Mouse (Mus musculus) G1E (cell line): Measurements from ENCODE around the gene D6Ertd527e. TPM values are rescaled to one million over a fixed set of nuclear protein-coding genes. Genes with fewer than 3 reads are reported as not detected.

Experiments
- ATAC-seq: 2 replicates; pipeline ENCODE4 v1.8.0; 2016; ENCODE audit warnings: mild to moderate bottlenecking; ENCODE audit not compliant: insufficient number of reproducible peaks, poor library complexity, low FRiP score, severe bottlenecking; ENCODE audit errors: extremely low read depth
- DNase-seq: peaks from one replicate; pipeline ENCODE4 v3.0.0; 2012; ENCODE audit warnings: low spot score
- H3K27me3 ChIP-seq: 2 replicates; pipeline ENCODE4 v1.6.1; 2012; ENCODE audit warnings: mild to moderate bottlenecking, low read length, inconsistent platforms; ENCODE audit not compliant: insufficient read depth
- H3K36me3 ChIP-seq: replicated peaks from 2 replicates; pipeline ENCODE3; 2012; ENCODE audit warnings: mild to moderate bottlenecking, inconsistent platforms
- H3K4me1 ChIP-seq: 2 replicates; pipeline ENCODE4 v1.6.1; 2012; ENCODE audit warnings: low read depth, low read length, inconsistent platforms, mixed read lengths; ENCODE audit not compliant: insufficient read depth
- H3K4me3 ChIP-seq: 2 replicates; pipeline ENCODE4 v1.5.1; 2012; ENCODE audit warnings: low read depth, mild to moderate bottlenecking, inconsistent platforms, low read length, moderate library complexity, mixed read lengths
- H3K9me3 ChIP-seq: replicated peaks from 2 replicates; pipeline ENCODE4 v1.6.1; 2012; ENCODE audit warnings: inconsistent platforms
- CTCF ChIP-seq: IDR thresholded peaks from 2 replicates; pipeline ENCODE4 v1.5.1; 2012; ENCODE audit warnings: low read depth, low read length, inconsistent platforms, mixed read lengths
- GATA1 ChIP-seq: IDR thresholded peaks from 2 replicates; pipeline ENCODE4 v1.6.1; 2012; ENCODE audit warnings: borderline replicate concordance, low read length, inconsistent platforms, mixed read lengths
- GATA2 ChIP-seq: IDR thresholded peaks from 2 replicates; pipeline ENCODE4 v1.6.1; 2012; ENCODE audit warnings: low read depth, low read length, inconsistent platforms, borderline replicate concordance
- POLR2AphosphoS5 ChIP-seq: IDR thresholded peaks from 2 replicates; pipeline ENCODE4 v1.6.1; 2012; ENCODE audit warnings: low read depth, low read length, inconsistent platforms; ENCODE audit not compliant: insufficient replicate concordance
- TAL1 ChIP-seq: conservative IDR thresholded peaks from 2 replicates; pipeline ENCODE4 v1.6.1; 2012; ENCODE audit warnings: low read depth, low read length, inconsistent platforms, mixed read lengths
- polyA plus RNA-seq: library from polyadenylated mRNA; stranded (reverse); fragments of >175 nt; gene quantifications from 2 replicates; pipeline ENCODE4 v1.2.3, GENCODE M21; 2012
- total RNA-seq, 2 experiments: library from RNA; stranded (forward) in 1 of 2; stranded (reverse) in 1 of 2; fragments of 200-1000 nt in 1 of 2; fragments of >200 nt in 1 of 2; fragmentation: Nextera tagmentation in 1 of 2; gene quantifications; 2 replicates each; pipeline ENCODE4 v1.2.3; 2014 to 2017

The D6Ertd527e gene
- total and polyA plus RNA-seq, 3 experiments: 0.14 to 0.16 TPM; not detected in 1

DNA sequence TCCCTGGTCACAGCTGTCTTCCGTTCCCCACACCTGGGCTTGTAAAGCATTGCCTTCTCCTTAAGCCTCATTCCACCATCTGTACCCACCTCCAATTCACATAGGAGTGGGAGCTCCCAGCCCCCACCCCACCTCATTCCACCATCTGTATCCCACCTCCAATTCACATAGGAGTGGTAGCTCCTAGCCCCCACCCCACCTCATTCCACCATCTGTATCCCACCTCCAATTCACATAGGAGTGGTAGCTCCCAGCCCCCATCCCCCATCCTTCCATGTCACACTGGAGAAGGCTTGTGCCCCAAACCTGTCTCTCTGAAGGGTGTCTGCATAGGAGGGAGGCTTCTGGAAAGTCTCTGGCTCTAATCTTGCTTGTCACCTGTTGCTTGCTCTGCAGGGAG is 1.2 kb upstream of the D6Ertd527e start:
- TF ChIP-seq TAL1: no peak
- TF ChIP-seq GATA2: no peak
- TF ChIP-seq POLR2AphosphoS5: no peak
- Histone ChIP-seq H3K9me3 (no peaks in the 10 kb centered on the region), H3K4me3 (no peak overlapping the region), H3K4me1 (peaks cover 59% of the 10 kb centered on the region), H3K27me3 (peaks cover 12% of the 10 kb centered on the region), H3K36me3 (no peaks in the 10 kb centered on the region)
- ATAC-seq (no peak), DNase-seq (no peak)

DNA sequence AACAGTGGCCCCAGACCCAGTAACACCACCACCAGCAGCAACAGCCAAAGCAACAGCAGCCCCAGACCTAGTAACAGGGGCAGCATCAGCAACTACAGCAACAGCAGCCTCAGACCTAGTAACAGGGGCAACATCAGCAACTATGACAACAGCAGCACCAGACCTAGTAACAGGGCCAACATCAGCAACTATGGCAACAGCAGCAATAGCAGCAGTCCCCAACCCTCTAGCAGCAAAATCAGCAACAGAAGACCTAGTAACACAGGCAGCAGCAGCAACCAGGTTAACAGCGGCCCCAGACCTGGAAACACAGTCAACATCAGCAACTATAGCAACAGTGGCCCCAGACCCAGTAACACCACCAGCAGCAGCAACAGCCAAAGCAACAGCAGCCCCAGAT is 6.9 kb downstream of the D6Ertd527e start:
- TF ChIP-seq GATA1: no peak
- no peak for TF ChIP-seq GATA2
- TF ChIP-seq CTCF: no peak
- TF ChIP-seq POLR2AphosphoS5: no peak
- no peak for TF ChIP-seq TAL1
- peaks cover 54% of the 10 kb centered on the region for H3K27me3 ChIP-seq
- no peaks in the 10 kb centered on the region for H3K9me3 ChIP-seq
- ATAC-seq: no peak
- no peaks in the 10 kb centered on the region for H3K4me1 ChIP-seq
- no peaks in the 10 kb centered on the region for H3K36me3 ChIP-seq
- DNase-seq: no peak
- no peak overlapping the region for H3K4me3 ChIP-seq

DNA sequence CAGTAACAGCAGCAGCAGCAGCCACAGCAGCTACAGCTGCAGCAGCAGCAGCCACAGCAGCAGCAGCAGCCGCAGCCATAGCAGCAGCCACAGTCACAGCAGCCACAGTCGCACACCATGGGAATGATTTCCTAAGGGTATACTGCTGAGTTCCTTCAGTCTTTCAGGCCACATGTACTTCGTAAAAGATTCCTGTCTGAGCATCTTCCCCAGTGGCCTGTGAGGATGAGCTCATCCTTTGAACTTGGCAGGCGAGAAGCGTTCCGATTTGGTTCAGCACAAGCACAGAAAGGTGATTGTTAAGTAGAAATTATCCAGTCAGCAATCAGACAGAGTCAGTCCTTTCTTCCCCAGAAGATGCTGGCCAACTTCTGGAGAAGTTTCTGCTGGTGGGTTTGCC is 7.6 kb downstream of the D6Ertd527e start:
- TF ChIP-seq TAL1 (no peak), CTCF (no peak), GATA2 (no peak), GATA1 (no peak), POLR2AphosphoS5 (no peak)
- H3K36me3 ChIP-seq: no peaks in the 10 kb centered on the region
- DNase-seq: no peak
- no peak for ATAC-seq
- H3K4me3 ChIP-seq: no peak overlapping the region
- no peaks in the 10 kb centered on the region for H3K4me1 ChIP-seq
- H3K9me3 ChIP-seq: no peaks in the 10 kb centered on the region
- H3K27me3 ChIP-seq: peaks cover 56% of the 10 kb centered on the region

DNA sequence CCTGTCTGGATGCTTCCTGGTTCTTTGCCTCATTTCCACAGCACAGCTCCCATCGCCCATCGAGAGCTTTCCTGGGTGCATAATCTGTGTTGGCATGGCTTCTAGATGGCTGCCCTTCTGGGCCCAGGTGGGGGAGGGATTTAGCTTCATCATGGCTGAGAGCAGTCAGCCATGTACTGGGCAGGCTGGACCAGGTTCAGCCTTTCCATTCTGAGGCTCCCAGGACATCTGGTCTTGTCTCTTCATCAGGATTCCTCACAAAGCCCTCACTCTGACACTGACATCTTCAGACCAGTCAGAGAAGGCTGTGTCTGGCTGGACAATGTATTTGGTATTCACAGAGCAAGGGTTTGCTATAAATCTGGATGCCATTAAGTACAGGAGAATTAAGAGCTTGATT is 11.4 kb downstream of the D6Ertd527e start:
- Histone ChIP-seq H3K36me3 (no peaks in the 10 kb centered on the region), H3K9me3 (peaks cover 3% of the 10 kb centered on the region; the same call in 1 of the 2 replicates), H3K27me3 (peaks cover 46% of the 10 kb centered on the region), H3K4me3 (no peak overlapping the region), H3K4me1 (no peaks in the 10 kb centered on the region)
- ATAC-seq: no peak
- no peak for DNase-seq
- TF ChIP-seq POLR2AphosphoS5 (no peak), TAL1 (no peak), GATA2 (no peak), GATA1 (no peak), CTCF (no peak)

DNA sequence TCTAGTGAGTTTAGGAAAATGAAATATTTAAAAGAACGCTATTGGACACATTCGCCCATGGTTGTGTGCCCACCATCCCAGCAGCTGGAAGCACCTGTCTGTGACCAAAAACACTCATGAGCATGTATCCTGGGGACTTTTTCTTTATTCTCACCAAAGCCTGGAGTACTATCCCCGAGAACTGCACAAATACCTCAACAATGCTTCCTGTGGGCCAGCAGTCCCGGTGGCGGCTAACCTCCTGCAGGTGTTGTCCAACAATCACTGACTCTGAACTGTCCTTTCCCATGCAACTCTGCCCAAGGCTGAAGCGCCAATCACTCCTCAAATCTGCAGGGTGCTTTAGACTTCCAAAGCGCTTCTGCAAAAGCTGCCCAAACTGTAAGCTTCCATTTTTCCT is 12.1 kb downstream of the D6Ertd527e start:
- no peak for ATAC-seq
- no peak for TF ChIP-seq POLR2AphosphoS5
- no peak for TF ChIP-seq CTCF
- DNase-seq: no peak
- H3K36me3 ChIP-seq: no peaks in the 10 kb centered on the region
- H3K9me3 ChIP-seq: peaks cover 3% of the 10 kb centered on the region; the same call in 1 of the 2 replicates
- no peak overlapping the region for H3K4me3 ChIP-seq
- H3K4me1 ChIP-seq: no peaks in the 10 kb centered on the region
- peaks cover 40% of the 10 kb centered on the region for H3K27me3 ChIP-seq

DNA sequence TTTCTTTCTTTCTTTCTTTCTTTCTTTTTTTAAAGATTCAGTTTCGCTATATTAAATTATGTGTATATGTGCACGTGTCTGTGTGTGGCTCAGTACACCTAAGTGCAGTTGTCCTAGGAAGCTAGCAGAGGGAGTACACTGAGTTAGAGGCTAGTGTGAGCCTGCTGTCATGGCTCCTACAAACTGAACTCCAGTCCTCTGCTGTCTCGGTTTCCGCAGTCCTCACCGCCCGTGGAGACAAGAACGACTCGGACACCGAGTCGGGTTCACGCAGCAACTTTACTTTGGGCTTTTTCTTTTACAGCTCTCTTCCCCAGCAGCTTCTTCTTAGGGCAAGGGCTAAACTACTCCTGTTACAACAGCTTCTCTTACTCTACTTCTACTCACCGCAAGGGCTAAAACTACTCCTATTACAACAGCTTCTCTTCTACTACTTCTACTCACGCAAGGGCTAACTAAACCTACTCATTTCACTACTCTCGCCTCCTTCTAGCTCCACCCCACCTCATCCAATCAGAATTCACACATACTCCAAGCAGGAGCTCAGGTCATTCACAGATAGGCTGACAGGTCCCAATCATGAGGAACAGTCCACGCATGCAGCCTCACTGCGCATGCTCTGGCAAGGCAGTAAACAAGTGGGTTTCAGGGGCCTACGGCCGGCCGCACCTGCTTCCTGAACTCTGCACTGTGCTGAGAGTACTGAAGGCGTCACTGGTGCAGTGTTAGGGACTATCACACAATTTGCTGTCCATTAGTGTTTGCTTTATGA is 14.7 kb downstream of the D6Ertd527e start:
- no peak for DNase-seq
- H3K36me3 ChIP-seq: no peaks in the 10 kb centered on the region
- peaks cover 37% of the 10 kb centered on the region for H3K27me3 ChIP-seq
- no peak for ATAC-seq
- H3K4me3 ChIP-seq: no peak overlapping the region
- TF ChIP-seq GATA2: no peak
- TF ChIP-seq CTCF: no peak
- TF ChIP-seq GATA1: no peak
- TF ChIP-seq TAL1: no peak
- no peak for TF ChIP-seq POLR2AphosphoS5
- no peaks in the 10 kb centered on the region for H3K4me1 ChIP-seq
- peaks cover 3% of the 10 kb centered on the region; the same call in 1 of the 2 replicates for H3K9me3 ChIP-seq
